Mouse (Mus musculus) MEL (cell line): Measurements from ENCODE around the gene Gltp. TPM values are rescaled to one million over a fixed set of nuclear protein-coding genes. Genes with fewer than 3 reads are reported as not detected.

Source experiments
- DNase-seq: peaks from one replicate; pipeline ENCODE4 v3.0.0; 2011; ENCODE audit warnings: low read depth, low spot score
- H3K27ac ChIP-seq: 2 replicates; pipeline ENCODE4 v1.5.1; 2012; ENCODE audit warnings: low read depth, mild to moderate bottlenecking, control low read depth, low read length, moderate library complexity; ENCODE audit not compliant: control insufficient read depth
- H3K27me3 ChIP-seq, 2 experiments: fragments of 150-350 bp in 1 of 2; sonication (generic) in 1 of 2; 2 replicates each; pipeline ENCODE4 v1.6.1; 2012; ENCODE audit warnings: low read length in 2 of 2, mild to moderate bottlenecking in 2 of 2, improper control_type of control experiment in 1 of 2, moderate library complexity in 1 of 2; ENCODE audit not compliant: insufficient read depth in 2 of 2, control insufficient read depth in 1 of 2
- H3K36me3 ChIP-seq, 2 experiments: 2 replicates each; pipeline ENCODE4 v1.6.1; 2012 to 2014; ENCODE audit warnings: low read length in 2 of 2, improper control_type of control experiment in 1 of 2, inconsistent platforms in 1 of 2, mild to moderate bottlenecking in 1 of 2; ENCODE audit not compliant: insufficient read depth in 2 of 2, control insufficient read depth in 1 of 2
- H3K4me1 ChIP-seq, 2 experiments: fragments of 150-350 bp in 1 of 2; sonication (generic) in 1 of 2; 2 replicates each; pipeline ENCODE4 v1.6.1; 2012; ENCODE audit warnings: low read length in 2 of 2, improper control_type of control experiment in 1 of 2, mild to moderate bottlenecking in 1 of 2; ENCODE audit not compliant: insufficient read depth in 2 of 2, control insufficient read depth in 1 of 2
- H3K4me3 ChIP-seq, 2 experiments: fragments of 150-350 bp in 1 of 2; sonication (generic) in 1 of 2; 2 replicates each; pipeline ENCODE4 v1.5.1; 2012; ENCODE audit warnings: low read depth in 2 of 2, low read length in 2 of 2, mild to moderate bottlenecking in 2 of 2, moderate library complexity in 2 of 2, control low read depth in 1 of 2, improper control_type of control experiment in 1 of 2; ENCODE audit not compliant: control insufficient read depth in 1 of 2, insufficient read depth in 1 of 2
- H3K79me2 ChIP-seq: 2 replicates; pipeline ENCODE4 v1.6.1; 2012; ENCODE audit warnings: mild to moderate bottlenecking, low read length, moderate library complexity; ENCODE audit not compliant: control insufficient read depth, poor library complexity, insufficient read depth
- H3K9ac ChIP-seq: 2 replicates; pipeline ENCODE4 v1.6.1; 2012; ENCODE audit warnings: low read depth, mild to moderate bottlenecking, control low read depth, low read length, moderate library complexity; ENCODE audit not compliant: control insufficient read depth, poor library complexity, severe bottlenecking
- H3K9me3 ChIP-seq: fragments of 150-350 bp; sonication (generic); replicated peaks from 2 replicates; pipeline ENCODE4 v1.6.1; 2012; ENCODE audit warnings: mild to moderate bottlenecking, low read length, improper control_type of control experiment, moderate library complexity; ENCODE audit not compliant: insufficient read depth
- CHD2 ChIP-seq: IDR thresholded peaks from 2 replicates; pipeline ENCODE4 v1.6.1; 2011; ENCODE audit warnings: low read length, improper control_type of control experiment
- ELF1 ChIP-seq: IDR thresholded peaks from 2 replicates; pipeline ENCODE4 v1.6.1; 2014; ENCODE audit warnings: low read depth, mild to moderate bottlenecking, inconsistent platforms, low read length, improper control_type of control experiment, moderate library complexity
- EP300 ChIP-seq, 2 experiments: IDR thresholded peaks; 2 replicates each; pipeline ENCODE4 v1.6.1; 2011; ENCODE audit warnings: improper control_type of control experiment in 2 of 2, low read length in 2 of 2, low read depth in 1 of 2, mild to moderate bottlenecking in 1 of 2
- GABPA ChIP-seq: IDR thresholded peaks from 2 replicates; pipeline ENCODE4 v1.6.1; 2012; ENCODE audit warnings: low read depth, mild to moderate bottlenecking, inconsistent platforms, low read length, improper control_type of control experiment, moderate library complexity
- GATA1 ChIP-seq: IDR thresholded peaks from 2 replicates; pipeline ENCODE4 v1.6.1; 2011; ENCODE audit warnings: low read depth, low read length, improper control_type of control experiment
- JUND ChIP-seq: IDR thresholded peaks from 2 replicates; pipeline ENCODE4 v1.6.1; 2011; ENCODE audit warnings: low read depth, mild to moderate bottlenecking, improper control_type of control experiment, low read length
- KAT2A ChIP-seq: conservative IDR thresholded peaks from 2 replicates; pipeline ENCODE4 v1.6.1; 2012; ENCODE audit warnings: low read depth, low read length, improper control_type of control experiment, inconsistent platforms
- MAZ ChIP-seq: IDR thresholded peaks from 2 replicates; pipeline ENCODE4 v1.6.1; 2012; ENCODE audit warnings: low read depth, mild to moderate bottlenecking, inconsistent platforms, low read length, improper control_type of control experiment
- MEF2A ChIP-seq: IDR thresholded peaks from 2 replicates; pipeline ENCODE4 v1.6.1; 2014; ENCODE audit warnings: low read depth, mild to moderate bottlenecking, inconsistent platforms, low read length, improper control_type of control experiment; ENCODE audit not compliant: poor library complexity, insufficient replicate concordance, severe bottlenecking; ENCODE audit errors: extremely low read depth
- MYB ChIP-seq: IDR thresholded peaks from 2 replicates; pipeline ENCODE4 v1.6.1; 2011; ENCODE audit warnings: mild to moderate bottlenecking, low read depth, low read length, improper control_type of control experiment
- MYC ChIP-seq: IDR thresholded peaks from 2 replicates; pipeline ENCODE4 v1.6.1; 2011; ENCODE audit warnings: low read depth, mild to moderate bottlenecking, low read length, improper control_type of control experiment, moderate library complexity
- NELFE ChIP-seq: IDR thresholded peaks from 2 replicates; pipeline ENCODE4 v1.6.1; 2011; ENCODE audit warnings: low read depth, low read length, improper control_type of control experiment
- NRF1 ChIP-seq: IDR thresholded peaks from 2 replicates; pipeline ENCODE4 v1.6.1; 2014; ENCODE audit warnings: low read depth, mild to moderate bottlenecking, inconsistent platforms, low read length, improper control_type of control experiment, moderate library complexity; ENCODE audit not compliant: poor library complexity, insufficient read depth, severe bottlenecking
- POLR2AphosphoS2 ChIP-seq: IDR thresholded peaks from 2 replicates; pipeline ENCODE4 v1.6.1; 2011; ENCODE audit warnings: low read length, improper control_type of control experiment
- RAD21 ChIP-seq: IDR thresholded peaks from 2 replicates; pipeline ENCODE4 v1.6.1; 2011; ENCODE audit warnings: mild to moderate bottlenecking, low read depth, low read length, improper control_type of control experiment
- SIN3A ChIP-seq: IDR thresholded peaks from 2 replicates; pipeline ENCODE4 v1.6.1; 2012; ENCODE audit warnings: low read length, improper control_type of control experiment, inconsistent platforms
- SMC3 ChIP-seq: IDR thresholded peaks from 2 replicates; pipeline ENCODE4 v1.6.1; 2011; ENCODE audit warnings: low read depth, low read length, improper control_type of control experiment
- TAL1 ChIP-seq: IDR thresholded peaks from 2 replicates; pipeline ENCODE4 v1.6.1; 2012; ENCODE audit warnings: mild to moderate bottlenecking, inconsistent platforms, low read length, moderate library complexity, mixed read lengths
- TCF12 ChIP-seq: IDR thresholded peaks from 2 replicates; pipeline ENCODE4 v1.6.1; 2014; ENCODE audit warnings: low read depth, mild to moderate bottlenecking, inconsistent platforms, low read length, improper control_type of control experiment, moderate library complexity
- UBTF ChIP-seq: IDR thresholded peaks from 2 replicates; pipeline ENCODE4 v1.6.1; 2012; ENCODE audit warnings: low read depth, mild to moderate bottlenecking, inconsistent platforms, low read length, improper control_type of control experiment, moderate library complexity, borderline replicate concordance; ENCODE audit not compliant: insufficient read depth
- USF1 ChIP-seq: IDR thresholded peaks from 2 replicates; pipeline ENCODE4 v1.6.1; 2014; ENCODE audit warnings: low read depth, mild to moderate bottlenecking, inconsistent platforms, low read length, improper control_type of control experiment, moderate library complexity
- USF2 ChIP-seq, 2 experiments: IDR thresholded peaks; 2 replicates each; pipeline ENCODE4 v1.6.1; 2011 to 2012; ENCODE audit warnings: improper control_type of control experiment in 2 of 2, low read length in 2 of 2, borderline replicate concordance in 1 of 2, inconsistent platforms in 1 of 2, low read depth in 1 of 2, mild to moderate bottlenecking in 1 of 2; ENCODE audit not compliant: insufficient read depth in 1 of 2
- ZC3H11A ChIP-seq: IDR thresholded peaks from 2 replicates; pipeline ENCODE4 v1.6.1; 2012; ENCODE audit warnings: low read depth, mild to moderate bottlenecking, inconsistent platforms, low read length, improper control_type of control experiment
- ZKSCAN1 ChIP-seq: IDR thresholded peaks from 2 replicates; pipeline ENCODE4 v1.6.1; 2012; ENCODE audit warnings: low read depth, mild to moderate bottlenecking, inconsistent platforms, low read length, improper control_type of control experiment, moderate library complexity
- polyA plus RNA-seq, 2 experiments: library from polyadenylated mRNA; stranded (reverse) in 1 of 2; unstranded in 1 of 2; fragments of >175 nt in 1 of 2; fragments of >200 nt in 1 of 2; gene quantifications; 2 replicates each; pipeline versions ENCODE4 v1.2.1 to v1.2.4; 2012; ENCODE audit warnings: low replicate concordance in 2 of 2, low read depth in 1 of 2; ENCODE audit not compliant: insufficient read length in 2 of 2, insufficient read depth in 1 of 2, missing spikeins in 1 of 2
- total RNA-seq: library from RNA; depleted of rRNA; stranded (reverse); fragments of 300-350 nt; gene quantifications from 2 replicates; pipeline ENCODE4 v1.2.3, GENCODE M21; 2012

Gene Gltp
- total and polyA plus RNA-seq, 3 experiments = 18.8 to 211 (median 67.2) TPM

DNA sequence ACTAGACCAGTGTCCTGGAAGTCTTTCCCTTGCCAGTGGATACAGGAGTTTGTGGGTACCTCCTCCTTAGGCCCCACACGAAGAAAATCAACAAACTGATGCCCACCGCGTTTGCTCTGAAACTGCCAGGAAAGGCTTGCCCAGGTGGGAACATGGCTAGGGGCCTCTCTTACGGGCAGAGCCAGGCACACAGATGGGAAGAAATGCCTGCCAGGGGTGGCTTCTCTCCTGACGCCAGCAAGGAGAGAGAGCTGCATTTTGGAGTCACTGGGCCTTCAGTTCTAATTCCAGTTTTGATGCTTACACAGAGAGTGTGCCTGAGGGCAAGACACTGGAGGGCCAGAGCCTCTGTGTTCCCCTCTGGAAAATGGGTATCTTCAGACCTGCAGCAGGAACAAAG, 44.9 kb downstream of the Gltp start:
- H3K36me3 ChIP-seq = peaks cover 0 to 3% of the 10 kb centered on the region in 2 experiments; a peak in 2 of 4 replicates
- no peaks in the 10 kb centered on the region for H3K9me3 ChIP-seq
- peaks cover 0 to 8% of the 10 kb centered on the region in 2 experiments; a peak in 1 of 4 replicates for H3K4me1 ChIP-seq
- H3K79me2 ChIP-seq = no peaks in the 10 kb centered on the region
- H3K9ac ChIP-seq = no peak overlapping the region
- H3K27me3 ChIP-seq = no peaks in the 10 kb centered on the region
- no peak for DNase-seq
- no peak overlapping the region for H3K27ac ChIP-seq
- H3K4me3 ChIP-seq = no peak overlapping the region
- TF ChIP-seq GATA1 (no peak), TAL1 (no peak), RAD21 (no peak), MAZ (no peak), JUND (no peak), GABPA (no peak), EP300 (IDR thresholded peaks at IDR 0.05; ENCODE audit: low read depth in 1 of 2, low read length in 2 of 2) (no peak), NRF1 (no peak), KAT2A (no peak), TCF12 (no peak), POLR2AphosphoS2 (no peak), SIN3A (no peak), ZC3H11A (no peak), CHD2 (no peak)

DNA sequence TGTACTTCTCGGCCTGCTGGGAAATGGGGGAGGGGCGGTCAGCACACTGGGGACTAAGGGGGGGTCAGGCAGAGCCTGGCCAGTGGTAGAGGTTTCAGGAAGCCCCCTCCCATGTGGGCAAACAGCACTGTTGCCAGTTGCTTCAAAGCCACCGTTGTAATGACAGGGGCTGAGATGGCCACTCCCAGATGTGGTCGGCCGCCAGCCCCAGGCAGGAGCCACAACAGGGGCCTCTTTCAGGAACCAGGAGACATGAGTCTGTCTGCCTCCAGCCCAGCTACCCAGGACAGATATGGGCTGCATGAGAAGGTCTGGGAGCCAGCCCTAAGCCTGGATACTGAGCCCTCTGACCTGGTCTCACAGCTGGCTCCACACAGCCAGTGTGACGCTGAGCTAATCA, 45.9 kb downstream of the Gltp start:
- Histone ChIP-seq H3K27me3 (no peaks in the 10 kb centered on the region), H3K79me2 (no peaks in the 10 kb centered on the region), H3K27ac (no peak overlapping the region), H3K9me3 (no peaks in the 10 kb centered on the region), H3K9ac (no peak overlapping the region), H3K4me1 (peaks cover 0 to 8% of the 10 kb centered on the region in 2 experiments; a peak in 1 of 4 replicates), H3K36me3 (peaks cover 0 to 3% of the 10 kb centered on the region in 2 experiments; a peak in 2 of 4 replicates), H3K4me3 (no peak overlapping the region)
- no peak for TF ChIP-seq USF1
- no peak for TF ChIP-seq SMC3
- no peak for TF ChIP-seq USF2 (IDR thresholded peaks at IDR 0.05; ENCODE audit: borderline replicate concordance in 1 of 2, insufficient read depth in 1 of 2, low read depth in 1 of 2, low read length in 2 of 2)
- TF ChIP-seq ZKSCAN1 = no peak
- TF ChIP-seq MEF2A = no peak
- no peak for TF ChIP-seq NELFE
- no peak for TF ChIP-seq ZC3H11A
- no peak for TF ChIP-seq MYC
- TF ChIP-seq GABPA = no peak
- no peak for TF ChIP-seq UBTF
- no peak for TF ChIP-seq MAZ
- no peak for TF ChIP-seq TCF12
- no peak for TF ChIP-seq MYB
- no peak for TF ChIP-seq ELF1
- DNase-seq = no peak
